Mouse (Mus musculus) hindbrain, embryonic 11.5 days (tissue): ENCODE data around the gene Nup50. TPM values are rescaled to one million over a fixed set of nuclear protein-coding genes. Genes with fewer than 3 reads are reported as not detected.
A peak's percentile ranks its signal among the peaks of the same experiment; 100 is the strongest.

Experiments used
- ATAC-seq: fragments of 200-750 bp; cut with Nextera tagmentation; 2 replicates; pipeline ENCODE4 v1.8.0; 2017; ENCODE audit warnings: mild to moderate bottlenecking, moderate TSS enrichment, moderate library complexity; ENCODE audit not compliant: low FRiP score
- DNase-seq: peaks from one replicate; pipeline ENCODE4 v3.0.0-alpha.2; 2015; ENCODE audit warnings: low spot score
- H3K27ac ChIP-seq: fragments of 300-500 bp; sonication (generic); 2 replicates; pipeline ENCODE4 v1.5.1; 2014; ENCODE audit warnings: mild to moderate bottlenecking, low read depth, low read length
- H3K27me3 ChIP-seq: fragments of 300-500 bp; sonication (generic); 2 replicates; pipeline ENCODE4 v1.6.1; 2014; ENCODE audit warnings: mild to moderate bottlenecking, low read length, moderate library complexity, mixed read lengths; ENCODE audit not compliant: control insufficient read depth, insufficient read depth
- H3K36me3 ChIP-seq: fragments of 300-500 bp; sonication (generic); 2 replicates; pipeline ENCODE4 v1.6.1; 2014; ENCODE audit warnings: mild to moderate bottlenecking, low read length, moderate library complexity, mixed read lengths; ENCODE audit not compliant: control insufficient read depth, insufficient read depth
- H3K4me1 ChIP-seq: fragments of 300-500 bp; sonication (generic); replicated peaks from 2 replicates; pipeline ENCODE4 v1.6.1; 2014; ENCODE audit warnings: low read length, mixed read lengths; ENCODE audit not compliant: control insufficient read depth, insufficient read depth
- H3K4me2 ChIP-seq: fragments of 300-500 bp; sonication (generic); replicated peaks from 2 replicates; pipeline ENCODE4 v1.6.1; 2014; ENCODE audit warnings: mild to moderate bottlenecking, low read depth, low read length
- H3K4me3 ChIP-seq: fragments of 300-500 bp; sonication (generic); 2 replicates; pipeline ENCODE4 v1.5.1; 2014; ENCODE audit warnings: low read depth, low read length
- H3K9ac ChIP-seq: fragments of 300-500 bp; sonication (generic); 2 replicates; pipeline ENCODE4 v1.6.1; 2014; ENCODE audit warnings: low read depth, low read length
- H3K9me3 ChIP-seq: fragments of 300-500 bp; sonication (generic); 2 replicates; pipeline ENCODE4 v1.6.1; 2016; ENCODE audit warnings: low read length; ENCODE audit not compliant: control insufficient read depth
- WGBS: fragments of 180-500 bp; shearing (Covaris S2); extraction: QIAGEN DNeasy Blood & Tissue Kit; methylation state at CpG from one replicate; pipeline ENCODE4 v1.1.7; 2014; 5-methylcytosine and 5-hydroxymethylcytosine counted together
- polyA plus RNA-seq: library from polyadenylated mRNA; unstranded; fragments of >200 nt; fragmentation: Nextera tagmentation; extraction: Ambion mirVana; gene quantifications from 2 replicates; pipeline ENCODE4 v1.2.1, GENCODE M21; 2014

Gene Nup50
- polyA plus RNA-seq, 1 experiment from 2014 or later, result 63.3 TPM

DNA sequence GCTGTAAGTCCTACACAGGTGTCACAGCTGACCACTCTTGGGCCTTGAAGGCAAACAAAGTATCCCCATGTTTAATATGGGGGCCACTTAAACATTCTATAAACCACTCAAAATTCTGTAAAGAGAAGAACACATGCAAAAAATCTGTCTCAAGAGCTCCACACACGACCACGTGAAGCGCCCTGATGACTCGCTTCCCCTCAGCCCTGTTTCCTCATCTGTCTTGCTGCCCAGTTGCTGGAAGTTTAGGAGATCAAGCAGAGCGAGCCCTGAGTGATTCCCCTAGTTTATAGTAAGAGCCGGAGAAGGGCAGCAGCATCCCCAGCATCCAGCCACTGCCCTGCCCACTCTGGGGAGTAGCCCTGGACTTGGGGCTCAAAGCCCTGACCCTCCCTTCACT lies 36.7 kb downstream of the Nup50 start:
- 0 out of 2 replicates have a peak, but pooled peaks cover 3% of the 10 kb centered on the region for H3K4me1 ChIP-seq
- DNase-seq, result no peak
- ATAC-seq, result no peak
- H3K4me3 ChIP-seq, result no peak overlapping the region
- H3K4me2 ChIP-seq, result no peak overlapping the region
- H3K9ac ChIP-seq, result no peak overlapping the region
- H3K9me3 ChIP-seq, result no peaks in the 10 kb centered on the region
- 90% methylated on average over 6 of the region's 6 CpGs for WGBS
- H3K27ac ChIP-seq, result no peak overlapping the region
- no peaks in the 10 kb centered on the region for H3K36me3 ChIP-seq
- no peaks in the 10 kb centered on the region for H3K27me3 ChIP-seq

DNA sequence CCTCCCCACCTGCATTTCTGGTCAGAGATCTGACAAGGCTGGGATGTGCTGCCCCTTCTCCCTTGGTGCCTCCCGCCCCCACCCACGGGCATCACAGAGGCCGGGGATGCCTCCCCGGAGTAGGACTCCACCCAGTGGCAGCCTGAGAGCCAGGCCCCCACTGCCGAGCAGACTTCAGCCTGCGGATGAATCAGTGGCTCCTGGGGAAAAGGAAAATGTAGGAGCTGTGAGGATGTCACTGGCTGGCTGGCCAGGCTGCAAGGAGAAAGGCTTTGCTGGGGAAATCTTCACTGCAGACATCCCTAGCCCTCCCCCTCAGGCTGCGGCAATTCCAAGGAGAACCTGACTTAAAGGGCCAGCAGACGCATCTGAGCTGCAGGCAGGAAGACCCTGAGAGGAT lies 37.5 kb downstream of the Nup50 start:
- H3K9ac ChIP-seq, result 0 out of 2 replicates have a peak overlapping the region, but pooled peaks have one; percentile 31
- DNase-seq (no peak), ATAC-seq (no peak)
- WGBS, result 28% methylated on average over 8 of the region's 8 CpGs
- no peaks in the 10 kb centered on the region for H3K36me3 ChIP-seq
- no peak overlapping the region for H3K4me3 ChIP-seq
- H3K27me3 ChIP-seq, result no peaks in the 10 kb centered on the region
- no peaks in the 10 kb centered on the region for H3K9me3 ChIP-seq
- 0 out of 2 replicates have a peak, but pooled peaks cover 3% of the 10 kb centered on the region for H3K4me1 ChIP-seq
- no peak overlapping the region for H3K27ac ChIP-seq
- H3K4me2 ChIP-seq, result no peak overlapping the region

DNA sequence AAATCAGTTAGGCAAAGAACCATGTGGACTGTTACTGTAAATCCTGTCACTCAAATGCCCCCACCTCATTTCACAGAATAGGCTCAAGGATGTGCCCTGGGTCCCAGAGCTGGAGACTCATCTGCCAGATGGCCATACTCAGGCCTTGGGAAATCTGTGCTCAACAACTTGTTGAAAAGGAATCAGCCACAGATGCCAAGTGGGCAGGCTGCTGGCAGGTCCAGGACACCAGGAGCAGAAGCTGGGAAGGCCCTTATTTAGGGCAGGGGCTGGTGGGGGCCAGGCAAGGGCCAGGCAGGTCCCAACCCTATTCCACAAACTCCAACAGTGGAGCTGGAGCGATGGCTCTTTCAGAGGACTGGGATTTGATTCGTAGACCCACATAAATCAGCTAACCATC lies 39.3 kb downstream of the Nup50 start:
- 0 out of 2 replicates have a peak, but pooled peaks cover 3% of the 10 kb centered on the region for H3K4me1 ChIP-seq
- no peak overlapping the region for H3K4me2 ChIP-seq
- no peaks in the 10 kb centered on the region for H3K36me3 ChIP-seq
- no peaks in the 10 kb centered on the region for H3K27me3 ChIP-seq
- H3K4me3 ChIP-seq, result no peak overlapping the region
- WGBS, result 94% methylated on average over 2 of the region's 2 CpGs
- H3K9me3 ChIP-seq, result no peaks in the 10 kb centered on the region
- no peak overlapping the region for H3K27ac ChIP-seq
- H3K9ac ChIP-seq, result no peak overlapping the region
- DNase-seq (no peak), ATAC-seq (no peak)

DNA sequence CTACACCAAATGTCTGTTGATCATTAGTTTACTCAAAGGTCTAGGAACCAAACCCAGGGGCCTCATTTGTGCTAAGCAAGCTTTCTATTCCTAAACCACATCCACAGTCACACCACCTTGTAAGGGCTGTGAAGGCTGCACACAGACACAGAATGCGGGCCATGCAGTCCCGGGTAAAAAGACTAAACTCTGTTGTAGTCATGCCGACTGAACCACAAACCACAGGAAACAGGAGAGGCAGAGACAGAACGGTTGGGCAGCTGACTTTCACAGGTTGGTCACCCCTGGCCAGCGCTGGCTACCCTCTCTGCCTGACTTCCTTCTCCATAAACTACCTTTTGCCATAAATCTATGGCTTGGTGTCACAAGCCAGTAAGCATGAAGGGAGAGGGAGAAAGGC lies 41.6 kb downstream of the Nup50 start:
- DNase-seq (no peak), ATAC-seq (no peak)
- H3K9me3 ChIP-seq, result no peaks in the 10 kb centered on the region
- no peaks in the 10 kb centered on the region for H3K36me3 ChIP-seq
- WGBS, result 80% methylated on average over 5 of the region's 5 CpGs
- no peak overlapping the region for H3K4me2 ChIP-seq
- H3K9ac ChIP-seq, result no peak overlapping the region
- H3K27ac ChIP-seq, result no peak overlapping the region
- H3K4me3 ChIP-seq, result no peak overlapping the region
- 0 out of 2 replicates have a peak, but pooled peaks cover 3% of the 10 kb centered on the region for H3K4me1 ChIP-seq
- no peaks in the 10 kb centered on the region for H3K27me3 ChIP-seq

DNA sequence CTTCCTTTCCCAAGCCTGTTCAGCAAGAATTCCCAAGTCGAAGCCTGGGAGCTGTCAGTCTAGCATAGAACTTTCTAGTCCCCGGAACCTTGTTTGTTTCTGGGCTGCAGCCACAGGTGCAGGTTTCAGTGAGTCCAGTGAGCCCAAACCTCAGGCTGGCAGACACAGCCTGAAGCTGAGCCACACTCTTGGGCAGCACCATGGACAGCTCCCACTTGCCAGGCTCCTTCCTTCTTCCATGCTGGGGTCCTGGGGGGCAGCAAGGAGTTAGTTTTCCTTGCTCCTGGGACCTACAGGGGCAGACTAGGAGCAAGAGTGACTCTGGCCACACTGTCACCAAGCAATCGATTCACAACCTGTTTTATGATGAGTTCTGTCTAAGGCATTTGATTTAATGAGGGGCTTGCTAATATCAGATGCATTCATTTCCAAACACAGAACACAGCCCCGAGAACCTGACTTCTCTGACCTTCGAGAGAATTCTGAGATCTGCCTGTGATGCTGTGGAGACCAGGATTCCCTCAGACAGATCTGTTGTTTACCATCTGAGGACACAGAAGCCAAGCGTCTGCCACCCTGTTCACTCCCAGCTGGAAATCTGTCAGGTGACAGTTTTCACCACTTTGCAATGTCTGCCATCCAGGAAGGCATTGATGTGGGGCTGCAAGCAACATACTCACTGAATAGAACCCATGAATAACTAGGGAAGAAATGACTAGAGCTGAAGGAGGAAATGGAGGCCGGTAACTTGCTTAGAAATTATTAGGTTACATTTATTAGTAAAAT lies 42.6 kb downstream of the Nup50 start:
- 0 out of 2 replicates have a peak, but pooled peaks cover under 1% of the 10 kb centered on the region for H3K4me1 ChIP-seq
- H3K9me3 ChIP-seq, result no peaks in the 10 kb centered on the region
- no peak overlapping the region for H3K4me3 ChIP-seq
- no peaks in the 10 kb centered on the region for H3K36me3 ChIP-seq
- H3K4me2 ChIP-seq, result no peak overlapping the region
- WGBS, result 62% methylated on average over 7 of the region's 7 CpGs
- DNase-seq (peak; percentile 63), ATAC-seq (no peak)
- H3K27ac ChIP-seq, result no peak overlapping the region
- H3K27me3 ChIP-seq, result no peaks in the 10 kb centered on the region
- H3K9ac ChIP-seq, result no peak overlapping the region

DNA sequence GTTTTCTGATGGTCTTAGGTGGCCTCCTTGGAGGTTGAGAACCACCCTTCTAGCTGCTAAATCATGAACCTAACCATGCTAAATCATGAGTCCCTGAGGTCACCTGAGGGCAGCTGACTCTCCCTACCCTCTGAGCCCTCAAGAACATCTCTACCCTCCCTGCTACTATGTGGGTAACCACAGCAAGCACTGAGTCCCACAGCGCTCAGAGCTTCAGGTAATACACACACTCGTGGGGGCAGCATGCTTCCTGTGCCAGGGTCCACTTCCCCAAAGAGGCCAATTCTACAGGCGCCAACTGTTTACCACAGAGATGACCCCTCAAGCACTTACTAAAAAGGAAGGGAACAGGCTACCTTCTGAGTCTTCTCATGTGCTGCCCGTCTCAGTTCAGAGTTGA lies 45.3 kb downstream of the Nup50 start:
- H3K9ac ChIP-seq, result no peak overlapping the region
- no peaks in the 10 kb centered on the region for H3K36me3 ChIP-seq
- peaks cover 5% of the 10 kb centered on the region for H3K4me1 ChIP-seq
- H3K27ac ChIP-seq, result no peak overlapping the region
- H3K9me3 ChIP-seq, result no peaks in the 10 kb centered on the region
- ATAC-seq (no peak), DNase-seq (no peak)
- H3K27me3 ChIP-seq, result no peaks in the 10 kb centered on the region
- H3K4me2 ChIP-seq, result no peak overlapping the region
- 89% methylated on average over 4 of the region's 4 CpGs for WGBS
- H3K4me3 ChIP-seq, result no peak overlapping the region

DNA sequence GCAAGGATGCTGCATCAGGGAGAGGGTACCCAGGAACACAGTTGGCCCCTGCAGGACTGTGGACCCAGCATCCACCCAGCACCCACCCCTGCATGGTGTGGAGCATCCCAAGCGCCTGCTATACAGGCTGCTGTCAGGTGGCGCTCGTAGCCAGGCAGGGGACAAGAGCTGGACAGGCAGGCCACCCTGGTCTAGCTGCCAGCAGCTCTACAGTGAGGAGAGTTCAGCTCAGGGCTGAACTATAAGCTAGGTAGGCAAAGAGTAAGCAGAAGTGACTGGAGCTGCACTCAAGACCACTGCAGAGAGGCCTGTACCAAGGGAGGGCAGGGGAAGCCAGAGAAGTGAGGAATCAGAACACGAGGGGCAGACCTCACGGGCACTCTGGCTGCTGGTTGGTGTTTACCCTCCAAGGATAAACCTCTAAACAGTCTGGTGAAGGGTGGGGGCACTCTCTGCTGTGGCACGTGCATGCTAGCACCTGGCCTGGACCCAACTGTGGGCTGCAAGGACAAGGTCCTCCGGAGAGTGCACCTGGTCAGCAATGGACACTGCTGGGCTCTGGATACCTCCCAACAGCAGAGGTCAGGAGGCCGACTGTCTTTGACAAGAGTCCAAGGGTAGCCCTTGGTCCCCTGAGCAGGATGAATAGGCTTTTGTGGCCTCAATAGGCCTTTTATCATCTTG lies 49.8 kb downstream of the Nup50 start:
- no peak overlapping the region for H3K4me2 ChIP-seq
- no peaks in the 10 kb centered on the region for H3K36me3 ChIP-seq
- DNase-seq, result no peak
- no peak overlapping the region for H3K9ac ChIP-seq
- 52% methylated on average over 8 of the region's 8 CpGs for WGBS
- no peak for ATAC-seq
- no peaks in the 10 kb centered on the region for H3K9me3 ChIP-seq
- H3K4me3 ChIP-seq, result no peak overlapping the region
- 0 out of 2 replicates have a peak overlapping the region, but pooled peaks have one; percentile 24 for H3K27ac ChIP-seq
- no peaks in the 10 kb centered on the region for H3K27me3 ChIP-seq
- H3K4me1 ChIP-seq, result peaks cover 14% of the 10 kb centered on the region

DNA sequence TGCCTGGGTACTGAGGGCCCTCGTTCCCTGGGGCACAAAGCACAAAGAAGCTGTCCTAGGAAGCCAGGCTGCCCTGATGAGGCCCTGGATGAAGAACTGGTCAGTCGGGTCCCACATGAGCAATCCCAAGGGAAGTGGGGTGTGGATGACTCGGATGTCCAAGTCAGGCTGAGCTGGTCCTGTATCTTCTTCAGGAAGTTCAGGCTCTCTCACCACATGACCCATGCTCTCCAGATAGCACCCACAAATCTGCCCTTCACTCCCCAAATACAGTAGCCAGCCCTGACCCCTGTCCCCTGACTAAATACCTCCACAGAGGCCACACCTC lies 50.3 kb downstream of the Nup50 start:
- DNase-seq (no peak), ATAC-seq (no peak)
- Histone ChIP-seq H3K9ac (no peak overlapping the region), H3K4me3 (no peak overlapping the region), H3K4me2 (no peak overlapping the region), H3K9me3 (no peaks in the 10 kb centered on the region), H3K27ac (0 out of 2 replicates have a peak overlapping the region, but pooled peaks have one; percentile 24), H3K4me1 (peaks cover 14% of the 10 kb centered on the region), H3K27me3 (no peaks in the 10 kb centered on the region), H3K36me3 (no peaks in the 10 kb centered on the region)
- WGBS, result 17% methylated on average over 3 of the region's 3 CpGs

DNA sequence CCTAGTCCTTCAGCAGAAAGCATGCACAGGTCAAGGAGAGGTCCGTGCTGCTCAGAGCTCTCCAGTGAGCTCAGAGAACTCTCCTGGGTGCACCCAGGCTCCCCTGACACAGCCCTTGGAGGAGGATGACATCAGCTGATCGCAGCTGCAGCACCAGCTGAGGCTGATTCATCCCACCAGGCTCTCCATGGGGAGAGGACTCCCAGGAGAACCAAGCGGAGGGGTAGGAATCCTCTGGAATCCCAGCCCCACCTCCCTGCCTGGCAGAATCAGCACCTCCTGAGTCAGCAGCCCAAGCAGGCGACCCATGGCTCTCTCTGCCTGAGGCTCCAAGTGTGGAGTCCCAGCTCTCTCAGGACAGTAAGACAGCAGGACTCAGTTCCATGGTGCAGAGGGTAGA lies 52.5 kb downstream of the Nup50 start:
- no peak overlapping the region for H3K4me3 ChIP-seq
- no peak overlapping the region for H3K9ac ChIP-seq
- DNase-seq, result no peak
- H3K4me1 ChIP-seq, result peaks cover 14% of the 10 kb centered on the region
- no peak for ATAC-seq
- no peak overlapping the region for H3K4me2 ChIP-seq
- H3K36me3 ChIP-seq, result no peaks in the 10 kb centered on the region
- no peak overlapping the region for H3K27ac ChIP-seq
- 38% methylated on average over 4 of the region's 4 CpGs for WGBS
- H3K27me3 ChIP-seq, result no peaks in the 10 kb centered on the region
- no peaks in the 10 kb centered on the region for H3K9me3 ChIP-seq
